Comparison of ENCODE assay signal across 23 mouse cellular contexts in the genomic region with DNA sequence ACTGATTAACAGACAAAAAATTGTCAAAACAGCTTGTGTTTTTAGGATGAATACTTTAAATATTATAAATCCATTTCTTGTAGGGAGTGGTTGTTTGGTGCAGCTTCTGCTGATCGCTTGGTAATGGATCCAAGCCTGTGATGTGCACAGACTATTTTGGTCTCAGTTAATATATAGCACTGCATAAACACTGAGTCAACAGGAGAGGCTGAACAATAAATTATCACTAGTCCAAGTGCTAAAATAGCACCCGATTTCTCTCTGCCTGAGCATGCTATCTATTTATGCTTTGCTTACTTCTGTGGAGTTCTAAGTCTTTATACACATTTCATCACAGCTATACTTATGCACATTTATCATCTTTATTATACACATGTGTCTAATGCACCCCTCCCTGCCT.
DNase-seq lines count a peak whose midpoint lies in the region; ATAC-seq and TF ChIP-seq lines count a peak whose summit lies in the region.
"Had no signal": no experiment of that assay in that cellular context is flagged by ENCODE, and none has a peak within 500 bp of the region (broad histone marks: within the 10 kb centered on the region; RNA-seq: fewer than 3 reads in every experiment).

No protein-coding gene starts in this region.

- no peaks in the 10 kb centered on the region for H3K36me3 ChIP-seq in lung, embryonic 14.5 days (ENCODE audit: insufficient read depth)
- no peaks in the 10 kb centered on the region for H3K36me3 ChIP-seq in stomach, embryonic 16.5 days (ENCODE audit: control insufficient read depth, insufficient read depth, low read length)
- H3K36me3 ChIP-seq: embryonic facial prominence, embryonic 15.5 days; forebrain, embryonic 10.5 days; G1E; heart, embryonic 10.5 days; hindbrain, embryonic 13.5 days had no signal

- 40% methylated on average over 2 of the region's 2 CpGs for WGBS in lung, embryonic 14.5 days
- 32% methylated on average over 2 of the region's 2 CpGs for WGBS in stomach, embryonic 16.5 days

- H3K27me3 ChIP-seq in lung, embryonic 14.5 days (ENCODE audit: insufficient read depth, low read length) = no peaks in the 10 kb centered on the region
- no peaks in the 10 kb centered on the region for H3K27me3 ChIP-seq in stomach, embryonic 16.5 days (ENCODE audit: control insufficient read depth, insufficient read depth, low read length)
- H3K27me3 ChIP-seq: embryonic facial prominence, embryonic 15.5 days; hindbrain, embryonic 13.5 days had no signal

- no peak overlapping the region for H3K4me2 ChIP-seq in lung, embryonic 14.5 days
- H3K4me2 ChIP-seq in stomach, embryonic 16.5 days (ENCODE audit: low read depth, low read length) = no peak overlapping the region
- H3K4me2 ChIP-seq: embryonic facial prominence, embryonic 15.5 days; hindbrain, embryonic 13.5 days had no signal

- no peak overlapping the region for H3K9ac ChIP-seq in lung, embryonic 14.5 days
- no peak overlapping the region for H3K9ac ChIP-seq in stomach, embryonic 16.5 days (ENCODE audit: low read length)
- H3K9ac ChIP-seq: embryonic facial prominence, embryonic 15.5 days; hindbrain, embryonic 13.5 days had no signal

- no peaks in the 10 kb centered on the region for H3K9me3 ChIP-seq in lung, embryonic 14.5 days (ENCODE audit: low read depth, low read length)
- H3K9me3 ChIP-seq in stomach, embryonic 16.5 days (replicated peaks; ENCODE audit: control insufficient read depth, low read length) = no peaks in the 10 kb centered on the region
- H3K9me3 ChIP-seq: embryonic facial prominence, embryonic 15.5 days; forebrain, embryonic 10.5 days; G1E; heart, embryonic 10.5 days; hindbrain, embryonic 13.5 days had no signal

- peaks cover 7% of the 10 kb centered on the region for H3K4me1 ChIP-seq in lung, embryonic 14.5 days (ENCODE audit: insufficient read depth)
- peaks cover 22% of the 10 kb centered on the region for H3K4me1 ChIP-seq in stomach, embryonic 16.5 days (ENCODE audit: control insufficient read depth, insufficient read depth, low read length)

- intact Hi-C loops in left cerebral cortex, postnatal 14 days (cut with DNase I) = no loop called here

- no peak overlapping the region for H3K4me3 ChIP-seq in lung, embryonic 14.5 days (ENCODE audit: low read depth, low read length)
- no peak overlapping the region for H3K4me3 ChIP-seq in stomach, embryonic 16.5 days (replicated peaks; ENCODE audit: low read length)
- H3K4me3 ChIP-seq: embryonic facial prominence, embryonic 15.5 days; erythroblast, embryonic 14.5 days; forebrain, embryonic 10.5 days; heart, embryonic 10.5 days; hindbrain, embryonic 13.5 days had no signal

- peak; percentile 69 for ATAC-seq in frontal cortex, adult (ENCODE audit: low TSS enrichment)
- ATAC-seq in lung, embryonic 14.5 days (ENCODE audit: insufficient read depth) = no peak
- ATAC-seq in stomach, embryonic 16.5 days (ENCODE audit: insufficient read depth, low FRiP score) = peak; percentile 26; the same call in 1 of the 2 replicates
- ATAC-seq: forebrain, embryonic 14.5 days had no signal

- DNase-seq in frontal cortex, postnatal 10 days (ENCODE audit: low spot score in 2 of 2) = no peak
- DNase-seq in lung, embryonic 14.5 days = peak; percentile 26
- DNase-seq in lung, postnatal 10 days = no peak
- no peak for DNase-seq in spleen, adult 18-20 months
- no peak for DNase-seq in left cerebral cortex, postnatal 14 days (ENCODE audit: low spot score in 2 of 2)
- DNase-seq: adrenal gland, adult 8-10 months; adrenal gland, postnatal 36 days; B cell, adult 2 months; cerebellum, adult 11 months; cerebellum, adult 8-10 months; cerebellum, postnatal 14 days; embryo, embryonic 11 days; gastrocnemius, postnatal 14 days; heart, postnatal 14 days had no signal

- TF ChIP-seq CTCF in lung, embryonic 14.5 days (IDR thresholded peaks at IDR 0.05; ENCODE audit: low read depth) = no peak

- H3K27ac ChIP-seq in lung, embryonic 14.5 days (ENCODE audit: low read depth) = no peak overlapping the region
- H3K27ac ChIP-seq in stomach, embryonic 16.5 days (ENCODE audit: low read length) = no peak overlapping the region
- H3K27ac ChIP-seq: embryonic facial prominence, embryonic 15.5 days; forebrain, embryonic 10.5 days; heart, embryonic 10.5 days; hindbrain, embryonic 13.5 days had no signal
